Mouse (Mus musculus) hindbrain, embryonic 13.5 days (tissue): ENCODE data around the gene Elovl6. TPM values are rescaled to one million over a fixed set of nuclear protein-coding genes. Genes with fewer than 3 reads are reported as not detected.

ENCODE experiments used
- ATAC-seq: fragments of 200-750 bp; cut with Nextera tagmentation; 2 replicates; pipeline ENCODE4 v1.8.0; 2017; ENCODE audit warnings: moderate TSS enrichment; ENCODE audit not compliant: low FRiP score
- H3K27ac ChIP-seq: fragments of 300-500 bp; sonication (generic); 2 replicates; pipeline ENCODE4 v1.5.1; 2015; ENCODE audit warnings: inconsistent platforms, mild to moderate bottlenecking, moderate library complexity
- H3K27me3 ChIP-seq: fragments of 300-500 bp; sonication (generic); 2 replicates; pipeline ENCODE4 v1.6.1; 2015; ENCODE audit warnings: mild to moderate bottlenecking, inconsistent platforms
- H3K36me3 ChIP-seq: fragments of 300-500 bp; sonication (generic); 2 replicates; pipeline ENCODE4 v1.6.1; 2015; ENCODE audit warnings: mild to moderate bottlenecking, inconsistent platforms
- H3K4me1 ChIP-seq: fragments of 300-500 bp; sonication (generic); replicated peaks from 2 replicates; pipeline ENCODE4 v1.6.1; 2015; ENCODE audit warnings: inconsistent platforms
- H3K4me2 ChIP-seq: fragments of 300-500 bp; sonication (generic); 2 replicates; pipeline ENCODE4 v1.6.1; 2015; ENCODE audit warnings: inconsistent platforms, mild to moderate bottlenecking, moderate library complexity
- H3K4me3 ChIP-seq: fragments of 300-500 bp; sonication (generic); 2 replicates; pipeline ENCODE4 v1.5.1; 2015; ENCODE audit warnings: mild to moderate bottlenecking, inconsistent platforms
- H3K9ac ChIP-seq: fragments of 300-500 bp; sonication (generic); 2 replicates; pipeline ENCODE4 v1.6.1; 2015; ENCODE audit warnings: mild to moderate bottlenecking, inconsistent platforms
- H3K9me3 ChIP-seq: fragments of 300-500 bp; sonication (generic); 2 replicates; pipeline ENCODE4 v1.6.1; 2016; ENCODE audit warnings: inconsistent platforms
- WGBS: fragments of 180-500 bp; shearing (Covaris S2); methylation state at CpG from one replicate; pipeline ENCODE4 v1.1.7; 2015; 5-methylcytosine and 5-hydroxymethylcytosine counted together
- polyA plus RNA-seq: library from polyadenylated mRNA; unstranded; fragments of >200 nt; fragmentation: Nextera tagmentation; extraction: Ambion mirVana; gene quantifications from 2 replicates; pipeline ENCODE4 v1.2.1, GENCODE M21; 2015

The Elovl6 gene
- polyA plus RNA-seq, 1 experiment from 2014 or later: 29.4 TPM

- 80% methylated on average over 6 of the region's 6 CpGs for WGBS
Observed at GRCm38 (mm10) chr3:129545801-129546200, 13.6 kb downstream of the Elovl6 start.

GRCm38 (mm10) chr3:129547837-129548435 is 15.8 kb downstream of the Elovl6 start:
- Histone ChIP-seq H3K27me3 (no peaks in the 10 kb centered on the region), H3K9ac (no peak overlapping the region), H3K4me3 (no peak overlapping the region), H3K4me2 (no peak overlapping the region), H3K27ac (no peak overlapping the region), H3K9me3 (0 out of 2 replicates have a peak, but pooled peaks cover 3% of the 10 kb centered on the region), H3K4me1 (peaks cover 8% of the 10 kb centered on the region), H3K36me3 (peaks cover 12% of the 10 kb centered on the region)
- 70% methylated on average over 8 of the region's 8 CpGs for WGBS
- no peak for ATAC-seq

More at GRCm38 (mm10) chr3:129545801-129546200, 13.6 kb downstream of the Elovl6 start:
- Histone ChIP-seq H3K9ac (no peak overlapping the region), H3K4me2 (no peak overlapping the region), H3K27me3 (no peaks in the 10 kb centered on the region), H3K27ac (no peak overlapping the region), H3K9me3 (0 out of 2 replicates have a peak, but pooled peaks cover 3% of the 10 kb centered on the region), H3K4me1 (peaks cover 8% of the 10 kb centered on the region), H3K36me3 (peaks cover 31% of the 10 kb centered on the region), H3K4me3 (no peak overlapping the region)
- ATAC-seq: 0 out of 2 replicates have a peak, but pooled peaks have one; percentile 46

- peaks cover 8% of the 10 kb centered on the region for H3K4me1 ChIP-seq
- no peak for ATAC-seq
- no peak overlapping the region for H3K27ac ChIP-seq
- no peak overlapping the region for H3K4me3 ChIP-seq
- peaks cover 5% of the 10 kb centered on the region for H3K36me3 ChIP-seq
- WGBS: 74% methylated on average over 8 of the region's 8 CpGs
- no peak overlapping the region for H3K4me2 ChIP-seq
- no peak overlapping the region for H3K9ac ChIP-seq
- H3K9me3 ChIP-seq: 0 out of 2 replicates have a peak, but pooled peaks cover under 1% of the 10 kb centered on the region
- no peaks in the 10 kb centered on the region for H3K27me3 ChIP-seq
Observed at GRCm38 (mm10) chr3:129548760-129549159, 16.6 kb downstream of the Elovl6 start.

GRCm38 (mm10) chr3:129549546-129549945 is 17.4 kb downstream of the Elovl6 start:
- H3K27ac ChIP-seq: no peak overlapping the region
- no peak overlapping the region for H3K9ac ChIP-seq
- H3K4me1 ChIP-seq: peaks cover 8% of the 10 kb centered on the region
- H3K4me3 ChIP-seq: no peak overlapping the region
- H3K27me3 ChIP-seq: no peaks in the 10 kb centered on the region
- H3K4me2 ChIP-seq: no peak overlapping the region
- H3K36me3 ChIP-seq: no peaks in the 10 kb centered on the region
- 57% methylated on average over 5 of the region's 5 CpGs for WGBS
- ATAC-seq: no peak
- no peaks in the 10 kb centered on the region for H3K9me3 ChIP-seq

- 64% methylated on average over 9 of the region's 9 CpGs for WGBS
- Histone ChIP-seq H3K27me3 (no peaks in the 10 kb centered on the region), H3K9me3 (no peaks in the 10 kb centered on the region), H3K4me3 (no peak overlapping the region), H3K27ac (no peak overlapping the region), H3K4me2 (no peak overlapping the region), H3K36me3 (no peaks in the 10 kb centered on the region), H3K9ac (no peak overlapping the region), H3K4me1 (no peaks in the 10 kb centered on the region)
- no peak for ATAC-seq
Observed at GRCm38 (mm10) chr3:129551581-129552290, 19.6 kb downstream of the Elovl6 start.

GRCm38 (mm10) chr3:129552370-129552769 is 20.2 kb downstream of the Elovl6 start:
- Histone ChIP-seq H3K4me3 (no peak overlapping the region), H3K27me3 (no peaks in the 10 kb centered on the region), H3K4me1 (no peaks in the 10 kb centered on the region), H3K36me3 (no peaks in the 10 kb centered on the region), H3K9me3 (no peaks in the 10 kb centered on the region), H3K4me2 (no peak overlapping the region), H3K27ac (no peak overlapping the region), H3K9ac (no peak overlapping the region)
- WGBS: 76% methylated on average over 6 of the region's 6 CpGs
- no peak for ATAC-seq

GRCm38 (mm10) chr3:129553173-129553572 is 21.0 kb downstream of the Elovl6 start:
- 88% methylated on average over 9 of the region's 9 CpGs for WGBS
- Histone ChIP-seq H3K4me1 (no peaks in the 10 kb centered on the region), H3K4me3 (no peak overlapping the region), H3K9me3 (no peaks in the 10 kb centered on the region), H3K27me3 (no peaks in the 10 kb centered on the region), H3K27ac (no peak overlapping the region), H3K4me2 (no peak overlapping the region), H3K9ac (no peak overlapping the region), H3K36me3 (no peaks in the 10 kb centered on the region)
- ATAC-seq: no peak

GRCm38 (mm10) chr3:129553661-129554060 is 21.5 kb downstream of the Elovl6 start:
- H3K4me2 ChIP-seq: no peak overlapping the region
- no peak for ATAC-seq
- H3K9ac ChIP-seq: no peak overlapping the region
- H3K36me3 ChIP-seq: no peaks in the 10 kb centered on the region
- no peak overlapping the region for H3K4me3 ChIP-seq
- H3K27me3 ChIP-seq: no peaks in the 10 kb centered on the region
- no peaks in the 10 kb centered on the region for H3K9me3 ChIP-seq
- WGBS: 95% methylated on average over 10 of the region's 10 CpGs
- H3K4me1 ChIP-seq: no peaks in the 10 kb centered on the region
- no peak overlapping the region for H3K27ac ChIP-seq

- Histone ChIP-seq H3K9me3 (no peaks in the 10 kb centered on the region), H3K4me2 (no peak overlapping the region), H3K36me3 (no peaks in the 10 kb centered on the region), H3K4me3 (no peak overlapping the region), H3K27ac (no peak overlapping the region), H3K9ac (no peak overlapping the region), H3K27me3 (no peaks in the 10 kb centered on the region), H3K4me1 (no peaks in the 10 kb centered on the region)
- WGBS: 96% methylated on average over 4 of the region's 4 CpGs
- ATAC-seq: no peak
Observed at GRCm38 (mm10) chr3:129554436-129554835, 22.3 kb downstream of the Elovl6 start.

GRCm38 (mm10) chr3:129557048-129557447 is 24.9 kb downstream of the Elovl6 start:
- no peak for ATAC-seq
- H3K4me3 ChIP-seq: no peak overlapping the region
- no peaks in the 10 kb centered on the region for H3K27me3 ChIP-seq
- H3K27ac ChIP-seq: no peak overlapping the region
- H3K9me3 ChIP-seq: no peaks in the 10 kb centered on the region
- H3K4me1 ChIP-seq: no peaks in the 10 kb centered on the region
- 92% methylated on average over 9 of the region's 9 CpGs for WGBS
- no peak overlapping the region for H3K4me2 ChIP-seq
- H3K36me3 ChIP-seq: no peaks in the 10 kb centered on the region
- no peak overlapping the region for H3K9ac ChIP-seq

GRCm38 (mm10) chr3:129557566-129557965 is 25.4 kb downstream of the Elovl6 start:
- no peaks in the 10 kb centered on the region for H3K27me3 ChIP-seq
- no peaks in the 10 kb centered on the region for H3K36me3 ChIP-seq
- no peak overlapping the region for H3K9ac ChIP-seq
- H3K9me3 ChIP-seq: no peaks in the 10 kb centered on the region
- WGBS: 91% methylated on average over 7 of the region's 7 CpGs
- no peak overlapping the region for H3K4me3 ChIP-seq
- no peaks in the 10 kb centered on the region for H3K4me1 ChIP-seq
- H3K4me2 ChIP-seq: no peak overlapping the region
- ATAC-seq: no peak
- no peak overlapping the region for H3K27ac ChIP-seq

- Histone ChIP-seq H3K36me3 (no peaks in the 10 kb centered on the region), H3K27me3 (no peaks in the 10 kb centered on the region), H3K4me1 (no peaks in the 10 kb centered on the region), H3K27ac (no peak overlapping the region), H3K9ac (no peak overlapping the region), H3K4me3 (no peak overlapping the region), H3K9me3 (no peaks in the 10 kb centered on the region), H3K4me2 (no peak overlapping the region)
- WGBS: 92% methylated on average over 22 of the region's 22 CpGs
- ATAC-seq: no peak
Observed at GRCm38 (mm10) chr3:129558016-129558955, 26.1 kb downstream of the Elovl6 start.
